Mouse (Mus musculus): ENCODE measurements around the gene Fmo5. TPM values are rescaled to one million over a fixed set of nuclear protein-coding genes. Genes with fewer than 3 reads are reported as not detected.

The Fmo5 gene
- total RNA-seq, 4 experiments from 2014 or later, result 14.6 to 19.4 (median 16.1) TPM

DNA sequence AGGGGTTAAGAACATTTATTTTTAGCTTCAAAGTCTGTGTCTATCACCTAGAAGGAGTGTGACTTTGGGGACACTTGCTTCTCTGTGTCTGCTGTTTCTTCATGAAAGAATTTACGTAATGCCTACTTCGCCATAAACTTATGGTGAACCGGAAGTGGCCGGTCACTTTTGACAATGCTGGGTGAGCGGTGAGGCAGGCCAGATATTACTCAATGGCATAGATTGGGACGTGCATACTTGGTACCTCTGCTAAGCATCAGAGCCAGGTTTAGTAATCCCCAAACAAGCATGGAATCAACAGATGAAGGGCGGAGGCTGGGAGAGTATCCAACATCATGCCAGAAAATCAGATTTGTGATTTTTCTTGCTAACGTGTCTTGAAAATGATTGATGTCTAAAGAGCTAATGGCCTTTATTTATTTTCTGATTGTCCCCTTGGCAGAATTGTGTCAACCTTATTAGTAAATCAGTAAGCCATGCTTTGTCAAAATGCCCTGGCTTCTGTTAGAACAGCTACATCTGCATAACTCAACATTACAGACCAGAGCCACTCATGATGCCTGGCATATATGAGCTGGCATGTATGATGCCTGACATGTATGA is 2.8 kb downstream of the Fmo5 start:
- no peak for DNase-seq (ENCODE audit: low spot score)

DNA sequence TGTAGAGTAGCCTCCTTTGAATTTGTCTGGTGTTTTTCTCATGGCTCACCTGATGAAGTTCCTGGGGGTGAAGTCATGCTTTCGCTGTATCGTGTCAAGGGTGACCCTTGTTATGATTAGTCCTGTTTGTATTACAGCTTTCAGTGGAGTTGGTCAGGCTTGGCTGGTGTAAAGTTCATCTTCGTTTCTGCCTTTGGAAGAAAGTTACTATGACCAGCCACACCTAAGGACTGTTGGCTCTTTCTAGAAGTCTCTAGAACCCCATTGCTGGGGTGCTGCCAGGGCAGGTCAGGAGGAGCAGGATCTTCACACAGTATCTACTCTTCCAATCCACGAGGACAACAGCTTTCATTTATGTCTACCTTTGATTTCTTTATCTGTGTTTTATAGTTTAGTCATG is 4.9 kb downstream of the Fmo5 start:
- no peak for DNase-seq (ENCODE audit: low spot score)

DNA sequence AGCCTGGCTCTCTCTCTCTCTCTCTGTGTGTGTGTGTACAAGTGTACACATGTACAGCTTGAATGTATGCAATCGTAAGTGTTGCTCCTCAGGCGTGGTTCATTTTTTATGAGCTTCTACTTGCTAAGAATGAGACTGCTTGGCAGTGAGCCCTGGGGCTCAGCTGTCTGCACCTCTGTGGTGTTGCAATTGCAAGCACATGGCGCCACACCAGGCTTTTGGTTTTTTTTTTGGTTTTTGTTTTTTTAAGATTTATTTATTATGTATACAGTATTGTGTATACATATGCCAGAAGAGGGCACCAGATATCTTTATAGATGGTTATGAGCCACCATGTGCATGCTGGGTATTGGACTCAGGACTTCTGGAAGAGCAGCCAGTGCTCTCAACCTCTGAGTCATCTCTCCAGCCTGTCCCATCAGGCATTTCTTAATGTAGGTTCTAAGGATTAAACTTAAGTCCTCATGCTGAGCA is 5.7 kb downstream of the Fmo5 start:
- peak; percentile 41 for DNase-seq (ENCODE audit: low spot score)

DNA sequence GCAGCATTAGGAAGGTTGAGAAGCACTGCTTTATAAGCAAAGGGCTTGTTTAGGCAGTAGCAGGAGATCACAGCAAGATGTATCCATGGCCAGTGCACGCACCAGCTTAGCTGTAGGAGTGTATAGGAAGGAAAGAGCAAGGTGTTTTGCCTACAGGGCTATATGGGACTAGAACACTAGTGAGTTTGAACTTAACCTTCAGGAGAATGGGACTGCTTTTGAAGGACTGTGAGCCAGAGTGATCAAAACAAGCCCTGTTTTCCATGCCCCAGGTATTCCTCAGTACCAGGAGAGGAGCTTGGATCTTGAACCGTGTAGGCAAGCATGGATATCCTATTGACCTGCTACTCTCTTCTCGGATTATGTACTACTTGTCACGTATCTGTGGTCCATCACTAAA is 12.8 kb downstream of the Fmo5 start:
- no peak for DNase-seq (ENCODE audit: low spot score)

DNA sequence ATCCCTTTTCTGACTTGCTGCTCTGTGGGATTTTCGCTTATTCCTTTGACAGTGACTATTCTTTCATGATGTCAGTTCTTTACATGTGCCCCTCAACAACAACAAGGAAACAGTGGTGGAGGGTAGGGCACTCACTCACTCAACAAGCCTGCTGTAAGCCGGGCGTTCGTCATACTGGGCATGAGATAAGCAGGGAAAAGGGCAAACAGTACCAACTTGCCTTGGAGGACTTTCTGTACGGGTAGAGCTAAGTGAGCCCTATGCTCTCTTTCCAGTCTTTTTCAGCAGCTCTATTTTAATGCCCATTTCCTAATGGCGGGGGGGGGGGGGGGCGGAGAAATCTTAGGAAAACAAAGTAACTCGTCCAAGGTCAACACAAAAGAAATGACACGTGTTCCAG is 13.4 kb downstream of the Fmo5 start:
- DNase-seq (ENCODE audit: low spot score), result no peak

DNA sequence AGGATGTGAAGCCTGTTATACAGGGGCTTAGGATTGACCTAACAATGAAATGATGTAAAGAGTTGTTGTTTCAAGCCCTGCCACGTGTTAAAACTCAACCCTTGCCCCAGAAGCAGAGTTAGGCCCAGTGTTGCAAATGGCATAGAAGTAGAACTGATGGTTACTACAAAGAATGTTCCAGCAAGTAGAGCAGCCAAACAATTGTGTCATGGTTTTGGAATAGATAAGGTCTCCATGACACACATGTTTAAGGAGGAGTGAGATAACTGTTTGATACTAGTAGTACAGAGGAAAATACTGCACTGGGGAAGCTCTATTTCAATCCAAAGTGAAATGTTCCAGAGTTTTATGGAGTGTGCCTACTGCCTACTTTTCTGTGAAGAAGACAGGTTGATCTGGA is 19.9 kb downstream of the Fmo5 start:
- peak; percentile 58 for DNase-seq (ENCODE audit: low spot score)

DNA sequence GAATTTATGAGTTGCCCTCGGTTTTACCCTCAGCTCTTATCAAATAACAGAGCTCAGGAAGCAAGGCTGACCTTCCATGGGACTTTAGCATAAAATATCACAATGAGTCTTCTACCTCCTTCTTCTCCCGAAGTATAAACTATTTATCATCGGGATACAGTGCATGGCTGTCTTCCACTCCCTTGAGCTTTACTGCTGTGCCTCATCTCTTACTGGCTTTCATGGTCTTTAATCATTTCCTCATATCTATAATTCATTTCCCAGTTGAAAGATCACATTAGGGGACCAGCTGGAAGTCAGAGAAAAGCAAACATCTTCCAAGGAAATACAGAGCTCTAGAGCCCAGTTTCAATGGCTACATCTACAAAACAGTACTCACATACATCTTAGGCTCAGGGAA is 20.4 kb downstream of the Fmo5 start:
- no peak for DNase-seq (ENCODE audit: low spot score)

DNA sequence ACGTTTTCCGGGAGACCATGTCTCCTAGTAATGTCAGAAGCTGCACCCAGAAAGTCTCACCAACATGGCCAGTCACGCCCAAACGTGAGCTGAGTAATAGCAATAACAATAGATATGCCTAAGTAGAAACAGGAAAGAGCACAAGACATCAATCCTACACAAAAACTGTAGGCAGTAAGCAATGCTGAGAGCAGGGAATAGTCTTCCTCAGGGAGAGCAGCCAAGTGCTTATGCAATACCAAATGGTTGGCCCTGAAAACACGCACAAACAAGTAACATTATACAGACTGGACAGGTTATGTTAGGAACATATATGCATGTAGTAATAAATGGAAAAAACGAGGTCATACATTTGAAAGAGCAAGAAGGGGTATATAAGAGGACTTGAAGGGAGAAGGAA is 20.9 kb downstream of the Fmo5 start:
- DNase-seq (ENCODE audit: low spot score), result no peak

DNA sequence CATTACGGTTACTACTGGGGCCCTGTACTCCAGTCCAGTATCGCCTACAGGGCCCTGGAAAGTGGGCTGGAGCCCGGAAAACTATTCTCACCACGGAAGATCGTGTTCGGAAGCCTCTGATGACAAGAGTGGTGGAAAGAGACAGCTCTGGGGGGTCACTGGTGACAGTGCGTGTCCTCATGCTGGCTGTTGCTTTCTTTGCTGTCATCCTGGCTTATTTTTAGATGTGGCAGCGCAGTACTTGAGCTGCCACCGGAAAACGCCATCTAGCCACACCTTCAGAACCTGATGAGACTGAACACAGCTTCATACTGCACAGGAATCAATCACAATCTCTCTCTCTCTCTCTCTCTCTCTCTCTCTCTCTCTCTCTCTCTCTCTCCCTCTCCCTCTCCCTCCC is 23.0 kb downstream of the Fmo5 start:
- no peak for DNase-seq (ENCODE audit: low spot score)

DNA sequence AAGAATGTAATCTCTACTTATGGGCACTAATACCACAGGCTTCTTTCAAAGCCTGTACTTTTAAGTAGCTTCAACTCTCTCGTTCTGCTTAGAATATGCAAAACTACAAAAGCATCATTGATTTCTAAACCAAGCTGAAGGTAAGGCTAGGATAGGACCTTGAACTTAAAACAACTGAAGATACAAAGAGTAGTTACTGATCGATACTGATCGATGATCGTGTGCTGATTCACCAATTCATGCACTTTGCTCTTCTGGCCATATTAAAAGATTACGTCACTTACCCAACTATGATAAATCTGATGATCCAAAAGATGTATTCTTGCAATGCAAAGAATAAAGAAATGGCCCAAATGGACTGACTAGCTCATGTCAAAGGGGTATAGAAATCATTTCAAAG is 25.2 kb downstream of the Fmo5 start:
- DNase-seq (ENCODE audit: low spot score), result no peak

DNA sequence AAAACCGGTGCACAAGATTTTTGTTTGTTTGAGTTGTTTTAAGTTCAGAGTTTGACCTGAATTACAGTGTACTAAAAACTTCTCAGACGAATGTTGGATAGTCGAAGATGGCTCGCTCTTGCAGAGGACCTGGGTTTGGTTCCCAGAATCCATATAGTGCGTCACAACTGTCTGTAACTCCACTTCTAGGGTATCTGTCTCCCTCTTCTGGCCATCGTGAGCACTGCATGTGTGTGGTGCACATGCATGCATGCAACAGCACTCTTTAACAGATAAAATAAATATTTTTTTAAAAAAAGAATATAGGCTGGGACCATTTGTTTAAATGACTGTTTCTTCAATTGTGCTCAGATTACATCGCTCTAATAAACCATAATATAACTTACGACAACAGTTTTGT is 26.3 kb downstream of the Fmo5 start:
- DNase-seq (ENCODE audit: low spot score), result no peak

DNA sequence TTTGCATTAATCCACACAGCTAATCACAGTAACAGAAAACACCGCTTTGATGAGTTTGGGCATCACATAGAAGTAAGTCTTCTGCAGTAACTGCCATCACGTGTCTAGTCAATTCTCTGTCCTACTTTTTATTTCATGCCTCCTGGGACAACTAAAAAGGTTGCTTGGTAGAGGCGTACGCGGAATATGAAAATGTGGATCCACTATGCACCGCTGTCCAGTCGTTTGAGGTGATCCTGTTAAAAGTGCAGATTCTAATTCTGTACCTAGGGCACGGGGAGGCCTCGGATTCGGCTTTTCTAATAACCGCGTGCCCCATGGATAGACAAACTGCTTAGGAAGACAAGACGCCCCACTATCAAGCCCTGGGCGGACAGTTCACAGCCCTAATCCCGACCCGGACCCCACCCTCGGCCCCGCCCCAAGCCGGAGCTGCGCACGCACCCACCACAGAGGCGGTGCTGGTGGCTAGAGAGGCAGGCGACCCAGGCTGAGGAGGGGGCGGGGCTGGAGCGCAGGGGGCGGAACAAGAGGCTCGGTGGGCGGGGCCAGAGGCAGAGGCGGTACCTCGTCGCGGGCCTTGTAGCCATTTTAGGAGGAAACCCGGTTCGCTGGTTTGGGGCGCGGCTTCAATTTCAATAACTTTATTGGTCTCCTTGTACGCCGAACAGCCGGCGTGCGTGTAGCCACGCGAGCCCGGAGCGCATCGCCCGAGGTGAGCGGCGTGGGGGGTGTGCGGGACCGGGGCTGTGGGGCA is 29.2 kb downstream of the Fmo5 start, which contains the start of gene Prkab2:
Gene Prkab2 (plus strand): TSS at position 539 of the 757 bp plus-strand sequence.
- DNase-seq (ENCODE audit: low spot score), result peak; percentile 98

DNA sequence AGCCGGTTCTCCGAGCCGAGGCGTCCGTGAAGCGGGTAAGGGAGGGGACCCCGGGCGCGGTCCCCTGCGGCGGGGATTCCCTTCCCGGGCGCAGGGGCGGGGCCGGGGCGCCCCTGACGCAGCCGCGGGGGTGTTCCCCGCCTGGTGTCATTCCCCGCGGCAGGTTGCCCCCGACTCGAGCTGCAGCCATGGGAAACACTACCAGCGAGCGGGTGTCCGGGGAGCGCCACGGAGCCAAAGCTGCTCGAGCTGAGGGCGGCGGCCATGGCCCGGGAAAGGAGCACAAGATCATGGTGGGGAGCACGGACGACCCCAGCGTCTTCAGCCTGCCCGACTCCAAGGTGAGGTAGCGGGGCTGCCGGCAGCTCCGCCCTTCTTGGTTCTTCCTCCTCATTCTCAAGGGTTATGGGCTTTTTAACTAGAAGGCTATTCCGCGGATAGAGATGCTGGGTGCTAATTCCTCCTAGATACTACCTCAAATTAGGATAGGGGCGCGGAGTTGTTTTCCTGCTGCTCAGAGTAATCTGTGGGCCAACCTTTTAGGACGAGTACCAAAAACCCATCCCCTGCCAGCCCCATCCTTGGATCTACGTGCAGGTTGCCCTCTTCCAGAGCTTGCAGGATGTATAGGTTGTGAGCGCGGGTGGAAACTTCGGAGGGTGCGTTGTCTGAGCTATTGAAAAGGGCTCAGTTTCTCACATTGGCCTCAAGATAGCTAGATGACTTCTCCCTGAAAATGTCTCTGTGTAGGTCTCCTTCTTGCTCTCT is 30.0 kb downstream of the Fmo5 start:
- DNase-seq (ENCODE audit: low spot score), result no peak

DNA sequence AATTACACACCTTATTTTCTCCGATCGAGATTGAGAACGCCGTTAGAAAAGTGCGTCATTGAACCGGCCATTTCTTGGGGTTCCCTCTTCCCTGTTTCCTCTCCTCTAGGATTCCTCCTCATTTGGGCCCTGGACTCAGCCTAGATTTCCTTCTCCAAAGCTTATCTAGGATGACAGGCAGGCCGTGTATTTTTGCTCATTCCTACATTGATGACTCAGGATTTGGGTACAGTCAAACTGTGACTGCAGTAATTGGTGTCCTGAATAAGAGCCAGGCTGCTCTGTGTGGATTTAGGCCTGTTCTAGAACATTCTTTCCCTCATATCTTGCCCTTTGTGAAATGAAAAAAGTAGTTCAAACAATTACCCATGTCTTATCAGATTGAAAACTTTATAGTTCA is 31.1 kb downstream of the Fmo5 start:
- no peak for DNase-seq (ENCODE audit: low spot score)

DNA sequence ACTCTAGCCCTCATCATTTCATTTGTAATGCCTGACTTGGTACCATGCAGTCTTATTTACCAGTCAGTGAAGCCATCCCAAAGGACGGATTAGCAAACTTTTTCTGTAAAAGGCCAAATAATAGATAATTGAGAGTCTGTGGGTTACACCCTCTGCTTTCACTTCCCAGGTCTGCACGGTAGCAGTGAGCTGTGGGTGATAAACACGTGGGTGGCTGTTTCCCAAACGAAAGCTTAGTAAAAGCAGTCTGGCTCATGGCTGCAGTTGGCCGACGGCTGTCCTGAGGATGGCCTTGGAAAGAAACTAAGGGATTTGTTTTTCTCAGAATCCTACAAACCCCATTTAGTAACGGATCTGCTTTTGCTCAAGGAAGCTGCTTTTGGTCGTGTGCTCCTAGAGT is 32.6 kb downstream of the Fmo5 start:
- DNase-seq (ENCODE audit: low spot score), result no peak

DNA sequence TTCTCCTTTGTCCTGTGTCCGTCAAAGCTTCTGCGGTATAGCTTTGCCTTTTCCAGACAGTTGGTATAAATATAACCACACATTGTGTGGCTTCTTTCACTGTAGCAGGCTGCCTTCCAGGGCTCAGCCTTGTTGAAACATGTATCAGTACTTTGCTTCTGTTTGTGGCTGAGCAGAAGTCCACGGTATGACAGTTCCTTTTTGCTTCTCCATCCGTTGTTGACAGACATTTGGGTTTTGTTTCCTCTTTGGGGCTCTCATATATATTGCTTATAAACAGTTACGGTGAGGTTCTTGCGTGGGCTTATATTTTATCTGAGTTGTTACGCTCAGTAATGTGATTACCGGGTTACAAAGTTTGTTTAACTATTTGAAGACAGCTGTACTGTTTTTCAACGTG is 36.9 kb downstream of the Fmo5 start:
- DNase-seq (ENCODE audit: low spot score), result no peak

DNA sequence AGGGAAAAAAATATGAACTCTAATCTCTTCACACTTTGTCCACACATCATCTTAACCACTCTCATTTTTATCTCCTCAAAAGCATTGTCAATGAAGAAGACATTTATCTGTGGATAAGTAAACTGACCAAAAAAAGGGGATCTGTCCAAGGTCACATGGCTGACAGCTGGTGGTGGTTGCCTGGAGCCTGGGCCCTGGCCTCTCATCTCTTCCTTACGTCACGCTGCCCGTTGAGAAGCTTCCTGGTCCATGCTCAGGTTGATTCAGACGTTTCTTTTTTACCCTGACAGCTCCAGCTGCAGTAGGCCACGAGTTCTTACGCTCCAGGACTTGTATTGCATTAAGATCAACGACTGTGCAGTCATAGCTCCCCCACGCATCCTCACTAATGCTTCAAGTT is 37.5 kb downstream of the Fmo5 start:
- no peak for DNase-seq (ENCODE audit: low spot score)

DNA sequence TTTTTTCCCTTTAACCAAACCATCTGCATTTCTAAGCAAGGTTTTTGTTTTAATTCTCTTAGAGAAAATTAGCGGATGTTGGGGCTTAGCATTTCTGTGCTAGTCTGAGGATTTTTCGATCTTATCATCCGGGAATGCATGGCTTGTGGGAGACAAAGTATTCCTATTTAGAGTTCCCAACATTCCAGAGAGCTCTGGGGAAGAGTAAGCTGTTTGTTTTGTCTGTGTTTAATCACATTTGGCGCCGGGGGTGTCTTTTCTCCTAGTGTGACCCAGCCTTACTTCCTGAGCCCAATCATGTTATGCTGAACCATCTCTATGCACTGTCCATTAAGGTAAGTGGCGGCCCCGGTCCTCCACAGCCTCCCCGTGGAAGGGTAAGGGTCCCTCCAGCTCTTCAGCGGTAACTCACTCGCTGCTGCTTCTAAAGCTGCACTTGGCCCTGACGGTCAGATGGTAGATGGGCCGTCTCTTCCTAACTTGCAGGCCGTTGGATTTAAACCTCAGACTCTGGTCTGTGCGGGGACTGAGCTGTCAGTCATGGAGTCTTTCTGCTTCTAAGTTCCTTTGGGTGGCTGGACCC is 38.6 kb downstream of the Fmo5 start:
- DNase-seq (ENCODE audit: low spot score), result no peak

DNA sequence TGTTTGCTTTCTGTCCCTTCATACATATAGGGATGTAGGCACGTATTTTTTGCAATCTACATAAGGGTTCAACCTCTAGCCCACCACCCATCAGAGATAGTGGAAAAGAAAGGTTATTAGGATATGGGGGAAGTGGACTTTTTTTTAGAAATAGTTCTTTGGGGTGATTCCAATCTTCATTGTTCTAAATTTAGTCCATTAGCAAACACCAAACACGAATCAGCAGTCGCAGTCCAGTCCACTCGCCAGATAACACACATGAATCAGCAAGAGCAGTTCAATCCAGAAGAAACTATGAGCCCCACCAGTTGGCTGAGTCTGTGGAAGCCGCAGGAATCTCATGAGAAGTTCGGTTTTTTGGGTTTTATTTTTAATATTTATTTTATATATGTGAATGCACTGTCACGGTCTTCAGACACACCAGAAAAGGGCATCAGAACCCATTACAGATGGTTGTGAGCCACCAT is 46.1 kb downstream of the Fmo5 start, which contains the start of gene Gm17651:
Gene Gm17651 (minus strand): TSS at position 51 of the 467 bp plus-strand sequence.
- no peak for DNase-seq (ENCODE audit: low spot score)

DNA sequence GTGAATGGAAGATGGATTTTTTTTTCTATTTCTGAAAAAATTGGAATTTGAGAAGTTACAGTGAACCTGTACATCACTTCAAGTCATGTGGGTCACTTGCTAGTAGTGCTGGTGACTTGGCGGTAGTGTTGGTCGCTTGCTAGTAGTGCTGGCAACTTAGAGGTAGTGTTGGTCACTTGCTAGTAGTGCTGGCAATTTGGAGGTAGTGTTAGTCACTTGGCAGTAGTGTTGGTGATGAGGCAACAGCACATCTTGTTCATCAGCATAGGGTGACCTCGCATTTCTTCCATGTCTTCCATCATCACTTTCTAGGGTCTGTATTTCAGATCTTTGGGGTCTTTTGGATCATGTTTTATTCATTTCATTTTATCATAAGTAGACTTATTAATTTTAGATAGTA is 47.5 kb downstream of the Fmo5 start:
- no peak for DNase-seq (ENCODE audit: low spot score)

DNA sequence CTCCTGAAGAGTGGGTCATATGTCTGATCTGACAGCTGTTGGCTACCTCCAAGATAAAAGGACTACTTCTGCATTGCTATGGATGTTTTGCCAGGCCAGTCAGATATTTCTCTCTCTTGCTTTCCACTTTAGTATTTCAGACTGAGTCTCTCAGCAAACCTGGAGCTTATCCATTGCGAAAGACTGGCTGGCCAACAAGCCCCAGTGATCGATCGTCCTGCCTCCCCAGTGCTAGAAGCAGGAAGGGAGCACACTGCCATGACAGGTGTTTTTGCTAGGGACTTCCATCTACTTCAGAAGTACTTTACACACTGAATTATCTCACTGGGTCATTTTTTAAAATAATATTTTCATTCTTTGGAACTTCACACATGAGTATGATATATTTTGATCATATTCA is 49.8 kb downstream of the Fmo5 start:
- no peak for DNase-seq (ENCODE audit: low spot score)

Data from heart, adult 8-10 months (tissue).